Mouse (Mus musculus): Measurements from ENCODE around the gene Cabp2.
"Not testable (repeated sequence)": the region's sequence is repeated elsewhere in the genome, so short reads cannot be mapped to it uniquely, and the experiment has no call there.

The Cabp2 gene

DNA sequence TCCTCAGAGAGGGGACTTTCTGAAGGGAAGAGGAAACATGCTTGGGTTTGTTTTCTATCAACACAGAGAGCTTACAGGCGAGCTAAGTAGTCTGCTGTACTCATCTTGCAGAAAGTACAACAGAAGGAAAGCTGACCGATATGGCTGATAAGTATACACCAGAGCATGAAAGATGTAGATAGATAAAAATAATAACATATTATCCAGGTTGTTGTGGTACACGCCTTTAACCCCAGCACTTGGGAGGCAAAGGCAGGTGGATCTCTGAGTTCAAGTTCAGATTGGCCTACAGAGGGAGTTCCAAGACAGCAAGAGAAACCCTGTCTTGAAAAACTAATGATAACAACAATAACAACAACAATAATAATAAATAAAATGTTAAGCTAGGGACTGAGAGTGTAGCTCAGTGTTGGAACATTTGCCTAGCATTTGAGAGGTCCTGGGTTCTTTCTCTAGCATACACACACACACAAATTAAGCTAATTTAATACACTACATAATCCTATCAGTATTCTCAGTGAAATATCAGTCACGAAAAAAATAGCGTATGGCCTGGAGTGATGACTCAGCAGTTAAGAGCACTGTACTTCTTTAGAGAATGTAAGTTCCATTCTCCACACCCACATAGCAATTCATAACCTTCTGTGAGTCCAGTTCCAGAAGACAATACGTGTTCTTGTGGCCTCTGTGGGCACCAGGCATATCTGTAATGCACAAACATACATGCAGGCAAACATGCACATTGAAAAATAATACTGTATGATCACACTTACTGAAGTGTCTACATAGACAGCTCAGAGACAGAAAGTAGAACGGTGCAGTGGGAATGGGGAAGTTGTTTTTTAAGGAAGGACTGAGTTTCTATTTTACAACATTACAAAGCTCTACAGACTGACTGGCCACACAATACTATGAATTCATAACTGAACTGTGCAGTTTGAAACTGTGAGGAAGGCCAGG is 41.3 kb downstream of the Cabp2 start:
- DNase-seq (ENCODE audit: low spot score in 2 of 2) = no peak

DNA sequence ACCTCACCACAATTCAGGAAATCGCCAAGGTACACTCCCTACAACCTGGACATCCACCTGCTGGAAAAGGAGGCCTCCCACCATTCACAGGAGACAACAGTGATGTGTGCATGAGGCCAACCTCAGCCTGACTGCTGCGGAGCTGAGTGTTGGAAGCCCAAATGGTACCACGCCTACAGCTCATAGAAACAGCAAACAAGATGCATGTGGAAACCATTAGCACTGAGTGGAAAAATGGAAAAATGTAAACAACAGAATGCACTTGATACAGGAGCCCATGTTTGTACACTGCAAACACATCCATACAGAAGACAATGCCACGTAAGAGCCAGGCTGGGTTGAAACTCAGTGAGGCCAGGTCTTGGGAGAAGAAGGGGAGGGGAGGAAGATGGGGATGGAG is 43.1 kb downstream of the Cabp2 start:
- no peak for DNase-seq (ENCODE audit: low spot score in 2 of 2)

DNA sequence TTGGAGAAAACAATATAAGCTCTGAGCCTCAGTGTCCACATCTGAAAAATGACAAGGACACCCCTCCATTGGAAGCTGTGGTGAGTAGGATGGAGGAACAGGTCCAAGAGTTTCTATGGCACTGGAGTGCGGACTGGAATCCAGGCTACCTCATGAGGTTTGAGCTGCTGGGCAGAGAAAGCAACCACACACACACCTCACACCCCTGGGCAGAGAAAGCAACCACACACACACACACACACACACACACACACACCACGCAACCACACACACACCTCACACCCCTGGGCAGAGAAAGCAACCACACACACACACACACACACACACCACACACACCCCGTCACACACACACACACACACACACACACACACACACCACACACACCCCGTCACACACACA is 43.9 kb downstream of the Cabp2 start:
- DNase-seq (ENCODE audit: low spot score in 2 of 2) = not testable (repeated sequence)

- DNase-seq (ENCODE audit: low spot score in 2 of 2) = peak; percentile 98 to 99
These were observed 44.6 kb downstream of the Cabp2 start, which contains the start of gene Aip for GRCm38 (mm10) chr19:4125741-4126696. Gene Aip (minus strand): TSS chr19:4125858.

DNA sequence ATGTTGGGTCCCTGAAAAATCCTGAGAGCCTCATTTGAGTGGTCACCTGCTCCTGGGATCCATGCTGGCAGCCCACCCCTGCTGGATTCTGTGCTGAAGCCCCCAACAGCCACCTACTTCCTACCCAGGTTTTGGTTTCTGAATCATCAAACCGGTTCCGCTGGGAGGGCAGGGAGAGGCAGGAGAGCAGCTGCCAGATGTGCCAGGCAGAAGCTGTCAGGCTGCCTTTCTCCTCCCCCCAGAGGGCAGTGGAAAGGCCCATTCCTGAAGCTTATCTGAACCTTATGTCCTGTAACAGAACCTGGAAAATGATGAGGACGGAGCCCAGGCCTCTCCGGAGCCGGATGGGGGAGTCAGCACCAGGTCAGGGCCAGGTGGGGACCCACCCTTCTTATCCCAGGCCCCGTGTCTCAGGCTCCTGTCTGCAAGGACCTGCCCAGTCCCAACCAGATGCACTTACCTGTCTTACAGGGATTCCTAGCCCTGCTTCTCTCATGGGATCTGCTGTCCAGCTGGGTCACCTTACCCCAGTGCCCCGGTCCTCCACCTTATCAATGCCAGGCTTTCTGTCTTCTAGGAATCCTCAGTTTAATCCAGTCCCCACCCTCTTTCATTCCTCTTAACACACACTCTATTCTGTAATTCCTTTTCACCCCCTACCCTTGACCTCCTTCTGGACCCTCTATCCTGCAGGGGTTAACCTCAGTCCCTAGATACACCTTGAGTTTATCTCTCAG is 45.5 kb downstream of the Cabp2 start:
- no peak for DNase-seq (ENCODE audit: low spot score in 2 of 2)

GRCm38 (mm10) chr19:4129462-4129861 is 48.1 kb downstream of the Cabp2 start:
- no peak for DNase-seq (ENCODE audit: low spot score in 2 of 2)

DNA sequence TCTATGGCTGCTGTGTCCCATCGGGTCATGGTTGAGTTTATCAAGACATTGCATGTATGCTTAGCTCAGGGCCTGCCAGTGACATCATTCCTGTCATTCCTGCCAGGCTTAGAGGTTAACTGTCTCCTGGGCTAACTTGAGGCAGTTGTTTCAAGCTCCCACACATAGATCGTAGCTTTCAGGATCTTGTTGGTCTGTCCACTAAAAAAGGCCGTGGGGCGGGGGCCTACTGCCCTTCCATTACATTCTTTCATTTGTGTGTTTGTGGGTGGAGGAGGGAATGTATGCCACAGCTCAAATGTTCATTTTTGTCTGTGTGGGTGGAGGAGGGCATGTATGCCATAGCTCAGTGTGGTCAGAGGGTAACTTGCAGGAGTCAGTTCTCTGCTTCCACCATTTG is 48.7 kb downstream of the Cabp2 start:
- no peak for DNase-seq (ENCODE audit: low spot score in 2 of 2)

- no peak for DNase-seq (ENCODE audit: low spot score in 2 of 2)
These were observed 49.7 kb downstream of the Cabp2 start for GRCm38 (mm10) chr19:4131075-4131474.

DNA sequence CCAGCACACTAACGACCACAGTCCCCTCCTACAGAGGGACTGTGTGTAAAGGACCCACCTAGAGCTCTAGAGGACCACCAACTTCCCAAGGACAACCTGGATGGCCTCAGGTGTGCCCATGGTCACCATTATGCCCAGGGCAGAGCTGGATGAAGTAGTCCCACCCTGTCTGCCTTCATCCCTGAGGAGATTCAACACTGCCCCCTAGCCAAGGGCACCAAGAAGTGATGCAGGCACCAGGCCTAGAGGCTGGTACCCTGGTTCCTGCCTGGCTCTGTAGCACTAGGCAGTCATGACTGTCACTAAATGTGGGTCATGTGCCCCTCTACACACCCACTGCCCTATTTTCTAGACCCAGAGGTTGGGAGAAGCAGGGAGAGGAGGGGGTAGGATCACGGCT is 50.4 kb downstream of the Cabp2 start:
- DNase-seq (ENCODE audit: low spot score in 2 of 2) = no peak

DNA sequence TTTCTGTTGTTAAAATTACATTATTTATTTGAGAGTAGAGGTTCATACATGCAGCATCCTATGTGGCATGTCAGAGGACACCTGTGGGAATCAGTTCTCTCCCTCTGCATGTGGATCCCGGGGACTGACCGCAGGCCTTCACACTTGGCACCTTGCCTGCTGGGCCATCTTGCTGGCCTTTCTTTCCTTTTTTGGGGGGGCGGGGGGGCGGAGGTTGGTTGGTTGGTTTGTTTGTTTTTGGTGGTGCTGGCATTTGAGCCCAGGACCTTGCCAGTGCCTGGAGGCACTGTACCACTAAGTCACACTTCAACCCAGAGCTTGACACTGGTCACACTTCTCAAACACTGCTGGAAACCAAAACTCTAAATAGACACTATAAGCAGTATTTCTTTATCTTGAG is 53.0 kb downstream of the Cabp2 start:
- no peak for DNase-seq (ENCODE audit: low spot score in 2 of 2)

DNA sequence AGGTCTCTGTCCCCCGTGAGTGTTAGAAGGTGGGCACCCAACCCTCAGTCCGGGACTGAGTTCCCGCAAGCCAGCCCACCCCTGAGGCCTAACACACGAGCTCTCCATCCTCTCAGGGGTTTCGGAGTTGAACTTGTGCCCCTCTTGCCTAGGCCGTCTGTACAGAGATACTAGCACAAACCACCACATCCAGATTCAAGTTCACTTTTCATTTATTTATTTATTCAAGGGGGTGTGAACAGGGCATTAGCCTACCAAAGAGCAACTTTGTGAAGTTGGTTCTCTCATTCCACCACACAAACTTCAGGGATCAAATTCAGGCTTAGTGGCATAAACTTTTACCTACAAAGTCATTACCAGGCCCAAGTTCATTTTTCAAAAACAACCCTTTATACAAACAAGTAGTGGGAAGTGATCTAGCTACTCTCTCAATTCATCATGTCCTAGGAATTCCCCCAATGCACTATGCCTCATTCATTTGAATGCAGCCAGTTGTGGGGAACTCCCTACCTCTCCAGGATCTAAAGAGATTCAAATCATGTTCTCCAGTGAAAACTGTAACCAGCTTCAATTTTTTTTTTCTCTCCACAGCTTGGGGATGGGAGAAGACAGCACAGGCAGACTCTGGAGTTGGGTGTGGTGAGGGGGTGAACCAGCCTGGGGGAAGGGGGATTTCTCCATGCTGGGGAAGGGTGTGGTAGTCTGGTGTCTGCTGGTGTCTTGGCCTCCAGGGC is 54.0 kb downstream of the Cabp2 start:
- DNase-seq (ENCODE audit: low spot score in 2 of 2) = not testable (repeated sequence)

DNA sequence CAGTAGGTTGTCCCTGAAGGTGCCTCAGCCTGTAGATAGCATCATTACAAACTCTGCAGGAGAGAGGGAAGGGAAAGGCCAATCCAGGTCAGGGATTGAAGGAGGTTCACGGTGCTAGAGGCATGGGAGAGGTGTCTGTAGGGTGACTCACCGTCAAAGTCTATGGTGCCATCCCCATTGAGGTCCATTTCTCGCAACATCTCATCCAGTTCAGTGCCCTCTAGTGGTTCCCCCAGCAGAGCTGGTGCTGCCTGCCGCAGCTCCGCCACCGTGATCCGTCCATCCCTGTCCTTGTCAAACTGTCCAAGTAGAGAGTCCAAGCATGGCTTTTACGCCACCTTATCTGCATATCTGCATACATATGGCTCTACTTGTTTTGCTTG is 54.6 kb downstream of the Cabp2 start:
- not testable (repeated sequence) for DNase-seq (ENCODE audit: low spot score in 2 of 2)

- no peak for DNase-seq (ENCODE audit: low spot score in 2 of 2)
These were observed 55.1 kb downstream of the Cabp2 start for GRCm38 (mm10) chr19:4136463-4136862.
